Mouse (Mus musculus) erythroblast, adult 5-6 weeks (primary cell): Measurements from ENCODE around the gene Cadps. TPM values are rescaled to one million over a fixed set of nuclear protein-coding genes. Genes with fewer than 3 reads are reported as not detected.

Source experiments
- ATAC-seq: replicated peaks from 2 replicates; pipeline ENCODE4 v1.8.0; 2016; ENCODE audit warnings: moderate number of reproducible peaks, mild to moderate bottlenecking, moderate TSS enrichment, inconsistent platforms; ENCODE audit not compliant: poor library complexity, low FRiP score, severe bottlenecking
- total RNA-seq, 2 experiments: library from RNA; stranded (forward) in 1 of 2; stranded (reverse) in 1 of 2; fragments of 150-400 nt in 1 of 2; fragments of 200-764, 138-1000 nt in 1 of 2; gene quantifications; 2 replicates each; pipeline versions ENCODE4 v1.2.3 to v1.2.4; 2015 to 2017; ENCODE audit warnings: low replicate concordance in 2 of 2

Gene Cadps
- total RNA-seq, 2 experiments from 2014 or later = not detected

DNA sequence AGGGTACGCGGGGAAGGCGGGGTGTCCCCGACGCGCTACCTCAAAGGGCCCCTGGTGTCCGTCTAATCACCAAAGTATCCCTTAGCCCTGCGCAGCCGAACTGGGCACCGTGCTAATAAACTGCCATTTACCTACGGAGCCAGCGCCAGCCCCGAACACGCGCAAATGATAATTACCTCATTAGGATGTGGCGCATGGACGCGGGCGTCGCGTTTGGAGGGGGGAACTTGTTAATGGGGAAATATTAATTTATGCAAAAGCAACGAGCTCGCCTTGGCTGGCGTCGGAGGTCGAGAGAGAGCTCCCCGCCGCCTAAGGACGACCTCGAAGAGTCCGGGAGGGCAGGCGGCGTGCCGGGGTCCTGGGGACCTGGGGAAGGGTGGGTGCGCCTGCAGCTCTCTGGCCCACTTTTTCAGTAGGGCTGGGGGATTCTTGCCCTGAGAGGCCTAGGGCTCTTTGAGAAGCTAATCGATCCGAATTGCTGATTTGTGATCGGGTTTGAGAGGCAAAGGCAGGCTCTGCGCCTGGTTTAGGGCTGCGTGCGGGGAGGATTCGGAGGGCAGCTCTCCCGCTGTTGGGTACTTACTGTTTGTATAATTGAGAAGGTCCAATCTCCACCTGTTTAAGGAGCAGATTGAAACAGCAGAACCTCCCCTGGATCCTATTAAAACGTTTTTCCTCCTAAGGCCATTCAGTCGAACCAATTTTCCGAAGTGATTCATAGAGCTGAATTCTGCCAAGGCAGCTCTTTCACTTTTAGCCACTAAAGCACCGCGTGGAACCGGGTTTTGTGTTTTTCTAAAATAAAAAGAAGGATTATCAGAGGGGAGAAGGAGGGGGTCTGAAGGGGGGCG lies 476.6 kb downstream of the Cadps start:
- no peak for ATAC-seq

DNA sequence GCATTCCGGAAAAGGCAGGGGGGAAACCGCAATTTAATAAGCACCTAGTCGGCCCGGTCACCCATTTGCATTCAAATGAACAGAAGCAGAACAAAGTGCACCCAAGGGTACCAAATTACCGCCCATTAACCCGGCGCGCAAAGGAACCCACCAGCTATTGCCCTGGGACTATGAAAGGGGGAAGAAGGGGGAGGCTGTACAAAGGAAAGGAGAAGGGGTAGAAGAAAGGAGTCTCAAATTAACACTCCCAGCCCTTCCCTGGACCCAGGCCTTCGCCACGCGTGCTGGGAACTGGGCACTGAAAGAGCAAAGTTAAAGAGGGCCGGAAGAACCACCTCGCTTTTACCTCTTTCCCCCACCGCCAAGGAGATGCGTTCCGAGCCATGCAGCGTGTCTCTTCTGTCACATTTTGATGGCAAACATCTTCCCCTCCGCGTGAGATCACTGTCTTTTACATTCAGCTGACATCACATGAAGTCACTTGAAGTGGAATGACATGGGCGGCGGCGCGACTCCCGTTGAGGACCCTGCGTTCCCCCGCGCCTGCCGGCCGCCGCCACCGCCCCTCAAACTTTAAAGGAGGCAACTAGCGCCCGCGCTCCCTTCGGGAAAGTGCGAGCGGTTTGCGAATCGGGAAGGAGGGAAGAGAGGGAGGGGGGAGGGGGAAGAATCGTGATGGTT lies 477.5 kb downstream of the Cadps start:
- ATAC-seq = no peak

DNA sequence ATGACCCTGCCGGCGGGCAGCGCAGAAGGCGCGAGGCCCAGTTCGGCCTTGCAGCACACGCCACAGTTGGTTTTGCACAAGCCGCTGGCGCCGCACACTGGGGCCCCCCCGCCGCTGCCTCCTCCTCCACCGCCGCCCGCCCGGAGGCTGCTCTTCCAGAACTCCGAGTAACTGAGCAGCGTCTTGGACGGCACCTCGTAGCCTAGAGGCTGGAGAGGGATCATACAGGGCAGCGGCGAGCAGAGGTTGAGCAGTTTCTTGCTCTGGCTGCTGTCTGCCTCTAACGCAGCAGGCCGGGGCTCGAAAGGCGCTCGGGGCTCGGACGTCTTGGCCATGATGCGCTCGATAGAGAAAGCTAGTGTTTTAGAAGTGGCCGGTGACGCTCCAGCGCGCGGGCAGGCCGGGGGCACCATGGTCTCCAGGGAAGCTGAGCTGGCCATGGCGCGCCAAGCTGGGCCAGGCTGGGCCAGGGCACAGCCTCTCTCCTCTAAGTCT lies 478.1 kb downstream of the Cadps start:
- ATAC-seq = no peak

DNA sequence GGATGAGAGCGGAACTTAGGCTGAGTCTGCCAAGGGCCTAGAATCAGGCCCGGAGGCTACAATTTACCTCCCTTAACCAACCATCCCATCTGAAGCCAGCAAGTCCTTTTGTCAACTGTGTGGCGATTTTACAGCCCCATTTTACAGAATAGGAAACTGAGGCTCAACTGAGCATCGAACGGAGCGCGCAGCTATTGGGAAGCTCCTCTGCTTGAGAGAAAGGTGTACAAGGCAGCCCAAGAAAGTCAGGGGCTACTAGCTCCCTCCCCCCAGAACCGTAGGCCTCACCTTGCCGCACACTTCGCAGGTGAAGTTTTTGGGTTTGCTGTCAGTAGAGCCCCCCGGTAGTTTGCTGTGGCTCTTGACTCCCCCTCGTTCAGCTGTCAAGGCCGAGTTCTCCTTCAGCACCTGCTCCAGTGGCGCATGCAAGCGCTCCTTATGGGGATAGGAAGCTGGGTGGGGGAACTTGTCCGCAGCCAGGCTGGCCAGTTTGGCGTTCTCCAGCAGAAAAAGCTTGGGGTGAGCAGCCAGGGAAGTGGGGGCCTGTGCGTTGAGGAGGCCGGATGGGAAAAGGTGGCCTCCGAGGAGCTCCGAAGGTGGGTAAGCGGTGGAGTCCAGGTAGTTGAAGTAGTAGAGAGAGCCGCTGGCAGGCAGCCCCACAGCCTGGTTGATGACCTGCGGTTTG lies 478.7 kb downstream of the Cadps start:
- no peak for ATAC-seq

DNA sequence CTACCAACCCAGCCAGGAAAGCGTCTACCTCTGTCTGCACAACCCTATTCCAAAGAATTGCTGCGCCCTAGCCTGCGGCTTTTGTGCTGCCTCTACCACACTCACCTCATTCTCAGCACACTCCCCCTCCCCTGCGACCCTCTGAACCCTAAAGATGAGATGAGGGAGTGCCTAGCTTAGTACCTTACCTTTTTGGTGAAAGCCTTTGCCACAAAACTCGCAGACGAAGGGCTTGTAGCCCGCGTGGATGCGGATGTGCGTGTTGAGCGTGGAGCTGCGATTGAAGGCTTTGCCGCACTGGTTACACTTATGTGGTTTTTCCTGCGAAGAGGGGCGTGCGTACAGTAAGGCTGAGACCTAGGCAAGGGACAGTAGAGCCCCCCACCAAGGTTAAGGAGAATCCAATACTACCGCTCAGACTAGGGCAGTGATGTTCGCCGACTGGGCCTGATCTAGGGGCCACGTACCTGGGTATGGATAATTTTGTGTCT lies 479.4 kb downstream of the Cadps start:
- ATAC-seq = no peak

DNA sequence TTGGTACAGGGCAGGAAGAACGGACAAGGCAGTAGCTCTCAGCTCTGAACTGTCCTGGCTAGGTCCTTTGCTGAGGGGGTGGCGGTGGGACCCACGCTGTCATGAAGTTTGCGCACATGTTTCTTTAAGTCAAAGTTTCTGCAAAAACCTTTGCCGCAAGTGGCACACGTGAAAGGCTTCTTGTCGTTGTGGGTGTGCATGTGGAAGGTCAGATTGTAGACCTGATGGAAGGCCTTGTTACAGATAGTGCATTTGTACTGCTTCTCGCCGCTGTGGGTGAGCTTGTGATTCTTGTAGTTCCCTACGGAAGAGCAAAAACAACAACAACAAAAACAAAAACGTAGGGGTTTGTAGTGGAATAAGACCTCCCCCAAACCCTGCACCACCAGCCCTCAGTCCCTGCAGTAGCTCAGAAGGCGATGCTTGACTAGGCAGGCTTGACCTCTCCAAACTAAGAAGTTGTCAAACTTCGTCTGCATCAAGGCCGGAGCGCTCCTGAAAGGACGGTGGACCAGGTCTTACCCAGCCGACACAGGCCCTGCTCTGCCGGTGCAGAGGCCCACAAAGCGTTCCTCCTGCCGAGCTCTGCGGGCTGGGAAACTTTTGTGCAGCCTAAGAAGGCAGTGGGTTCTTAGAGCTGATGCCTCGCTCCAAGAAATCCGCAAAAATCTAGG lies 480.3 kb downstream of the Cadps start:
- ATAC-seq = no peak

DNA sequence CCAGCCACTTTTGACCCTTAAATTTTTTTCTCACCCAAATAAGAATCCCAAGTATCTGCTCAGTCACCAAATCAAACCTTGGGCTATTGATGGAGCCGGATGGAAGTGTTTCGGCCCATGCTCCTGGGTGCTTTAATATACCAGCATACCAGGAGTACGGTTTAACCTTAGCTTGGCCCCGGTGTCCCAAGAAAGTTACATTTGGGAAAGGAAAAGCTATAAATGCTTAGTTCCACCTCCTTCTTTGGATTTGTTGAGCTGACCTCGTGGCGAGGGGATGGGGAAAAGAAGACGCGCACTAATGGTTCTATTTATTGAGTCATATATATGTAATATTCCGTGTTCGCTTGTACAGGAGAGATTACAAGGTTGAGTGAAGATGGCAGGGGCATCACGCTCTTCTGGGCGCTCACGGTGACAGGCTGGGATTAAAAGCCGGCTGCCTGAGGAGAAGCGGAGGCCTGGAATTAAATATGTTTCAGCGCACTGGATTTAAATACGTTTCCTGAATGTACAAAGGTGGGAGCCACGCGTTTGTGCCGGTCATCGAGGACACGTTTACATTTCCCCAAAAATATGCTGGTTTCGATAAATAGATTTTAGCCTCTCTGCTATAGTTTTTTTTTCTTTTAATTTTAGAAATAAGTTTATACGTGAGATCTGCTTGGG lies 481.0 kb downstream of the Cadps start:
- ATAC-seq = no peak

DNA sequence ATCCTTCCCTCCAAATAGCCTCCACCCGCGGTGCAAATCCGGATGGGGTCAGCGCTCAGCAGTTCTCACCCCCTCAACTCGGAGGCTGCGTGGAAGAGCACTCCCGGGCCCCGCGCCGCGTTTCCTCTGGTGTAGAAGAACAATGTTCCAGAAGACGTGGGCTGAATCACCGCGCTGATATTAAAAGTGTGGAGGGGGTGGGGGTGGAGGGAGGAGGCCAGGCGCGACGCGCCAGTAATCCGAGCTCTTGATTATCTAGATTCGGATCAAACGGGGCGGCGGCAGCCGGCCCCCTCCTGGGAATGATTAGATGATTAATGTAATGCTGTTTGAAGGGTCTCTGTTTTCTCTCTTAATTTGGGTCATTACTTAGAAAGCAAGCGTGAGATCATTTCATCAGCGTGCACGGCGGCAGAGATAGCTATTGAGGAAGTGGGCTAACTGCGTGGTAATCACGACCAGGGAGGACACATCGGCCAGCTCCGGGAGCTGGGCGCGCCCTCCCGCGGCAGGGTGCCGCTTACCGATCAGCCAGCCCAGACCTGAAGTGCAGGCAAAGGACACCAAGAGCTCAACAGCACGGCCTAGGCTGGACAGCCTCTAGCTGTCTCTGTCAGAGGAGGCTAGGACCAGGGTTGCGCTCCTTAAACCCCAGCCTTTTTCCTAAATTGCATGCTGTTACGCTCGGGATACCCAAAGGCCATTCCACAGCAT lies 481.6 kb downstream of the Cadps start:
- no peak for ATAC-seq

DNA sequence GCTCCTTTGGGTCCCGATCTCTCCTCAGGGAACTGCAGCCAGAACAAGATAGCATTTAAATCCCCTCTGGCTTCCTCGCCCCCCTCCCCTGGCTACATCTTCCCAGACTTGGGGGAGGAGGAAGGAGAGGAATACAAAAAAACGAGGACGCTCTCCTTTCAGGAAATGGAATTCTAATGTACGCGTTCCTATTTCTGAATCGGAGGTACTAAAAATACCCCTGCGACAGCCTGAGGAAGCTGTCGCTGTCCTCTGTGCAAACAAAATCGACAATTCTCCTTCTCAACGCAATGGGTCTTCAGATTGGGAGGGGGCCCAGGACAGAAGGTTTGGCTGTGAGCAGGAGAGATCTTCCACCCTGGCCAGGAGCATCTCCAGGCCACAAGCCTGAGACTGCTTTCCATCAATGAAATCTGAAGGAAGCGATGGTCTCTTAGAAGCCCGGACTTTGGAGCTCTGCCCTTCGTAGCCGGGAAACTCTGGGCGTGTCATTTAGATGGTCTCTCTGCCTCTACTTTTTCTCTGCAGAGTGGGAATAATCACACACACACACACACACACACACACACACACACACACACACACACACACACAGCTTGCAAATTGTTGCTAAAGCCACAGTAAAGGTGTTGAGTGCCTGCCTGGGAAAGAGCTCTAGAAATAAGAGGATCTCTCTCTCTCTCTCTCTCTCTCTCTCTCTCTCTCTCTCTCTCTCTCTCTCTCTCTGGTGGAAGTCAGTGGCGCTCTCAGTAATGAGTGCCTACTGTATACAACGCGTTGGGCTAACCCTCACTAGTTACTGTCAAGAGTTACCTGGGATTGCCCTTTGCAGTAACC lies 482.4 kb downstream of the Cadps start:
- ATAC-seq = no peak

DNA sequence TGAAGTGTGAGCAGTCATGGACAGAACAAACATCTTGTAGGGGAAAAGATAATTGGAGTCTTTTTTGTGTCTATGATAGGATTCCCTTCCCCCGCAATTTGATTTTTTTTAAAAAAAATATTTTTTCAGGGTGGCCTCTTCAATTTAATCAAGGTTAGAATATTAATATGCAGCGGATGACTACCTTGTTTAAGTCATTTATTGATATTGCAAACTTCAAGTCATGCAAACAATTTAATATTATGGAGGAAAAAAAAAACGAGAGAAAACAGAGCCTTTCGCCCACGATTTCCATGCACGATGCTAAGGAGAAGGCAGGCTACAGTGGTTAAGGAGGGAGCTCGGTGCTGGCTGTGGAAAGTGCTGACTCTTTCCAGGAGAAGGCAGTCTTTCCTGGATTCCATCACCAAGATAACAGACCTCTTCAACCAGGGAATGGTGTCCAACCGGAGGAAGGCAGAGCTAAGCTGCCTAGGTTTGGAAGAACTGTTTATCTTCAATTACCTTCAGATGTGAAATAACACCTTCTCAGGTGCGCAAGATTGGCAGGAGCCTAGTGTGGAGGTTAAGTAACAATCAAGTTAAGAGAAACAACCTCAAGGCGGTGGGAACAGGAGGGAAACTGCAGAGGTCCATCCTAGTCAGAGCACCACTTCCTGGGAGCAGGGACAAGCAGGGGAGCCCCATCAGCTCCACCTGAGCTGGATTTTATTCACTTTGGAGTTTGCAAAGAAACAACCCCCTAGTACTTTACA lies 483.9 kb downstream of the Cadps start:
- ATAC-seq = no peak

DNA sequence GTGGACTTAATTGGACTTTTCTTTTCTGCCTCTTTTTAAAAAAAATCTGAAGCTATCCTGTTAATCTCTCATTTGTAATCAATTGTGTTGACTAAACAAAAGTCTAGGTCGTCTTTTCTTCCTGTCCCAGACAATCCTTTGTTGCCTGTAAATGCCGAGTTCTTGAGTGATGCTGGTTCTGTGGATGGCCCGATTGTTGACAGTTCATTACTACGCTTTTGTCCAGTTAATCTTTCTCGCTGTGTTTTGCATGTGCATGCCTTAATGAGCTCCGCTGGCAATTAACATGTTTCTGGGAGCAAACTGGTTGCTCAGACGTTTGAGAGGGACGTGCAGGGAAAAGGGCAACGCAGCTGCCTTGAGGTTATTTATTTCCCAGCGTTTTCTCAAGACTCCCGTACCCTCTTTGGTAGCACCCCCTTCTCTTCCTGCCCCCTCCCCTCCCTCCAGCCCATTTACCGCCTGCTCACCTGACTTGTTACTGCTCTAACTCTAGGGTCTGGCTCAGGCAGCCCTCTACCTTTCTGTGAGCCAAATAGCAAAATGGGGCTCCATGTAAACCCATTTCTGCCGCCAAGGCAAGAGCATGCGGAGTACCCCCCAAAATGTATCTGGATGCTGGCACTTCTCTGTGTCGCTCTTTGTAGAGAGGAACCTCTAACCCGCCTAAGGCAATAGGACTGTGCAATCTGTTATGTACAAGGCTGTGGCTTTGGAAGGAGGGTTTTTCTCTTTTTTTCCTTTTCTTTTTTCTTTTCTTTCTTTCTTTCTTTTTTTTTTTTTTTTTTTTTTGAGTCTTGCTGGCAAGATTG lies 484.7 kb downstream of the Cadps start:
- ATAC-seq = no peak

DNA sequence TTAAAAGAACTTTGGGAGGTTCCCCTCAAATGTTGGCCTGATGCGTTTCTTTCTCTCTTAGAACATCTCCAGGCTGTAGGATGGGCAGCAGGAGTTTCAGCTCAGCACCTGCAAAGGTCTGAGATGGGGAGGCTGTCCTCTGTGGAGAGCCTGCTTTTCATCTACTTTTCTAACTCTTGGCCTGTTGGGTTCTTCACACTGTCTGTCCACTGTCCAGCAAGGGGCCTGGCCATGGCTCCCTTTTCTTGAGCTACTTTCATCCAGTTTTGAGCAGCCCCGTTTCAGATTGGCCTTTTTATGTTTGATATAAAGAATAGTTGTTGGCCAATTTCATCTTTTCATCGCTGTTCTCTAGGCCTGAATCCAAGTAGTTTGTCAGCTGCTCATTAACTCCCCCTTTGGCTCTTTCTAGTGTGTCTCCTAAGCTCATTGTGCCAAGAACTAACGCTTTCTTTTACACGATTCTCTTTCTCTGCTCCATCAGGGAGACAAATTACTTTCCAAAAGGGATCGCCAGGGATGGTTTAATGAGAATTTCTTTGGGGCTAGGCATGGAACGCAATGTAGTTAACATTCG lies 485.4 kb downstream of the Cadps start:
- ATAC-seq = no peak

DNA sequence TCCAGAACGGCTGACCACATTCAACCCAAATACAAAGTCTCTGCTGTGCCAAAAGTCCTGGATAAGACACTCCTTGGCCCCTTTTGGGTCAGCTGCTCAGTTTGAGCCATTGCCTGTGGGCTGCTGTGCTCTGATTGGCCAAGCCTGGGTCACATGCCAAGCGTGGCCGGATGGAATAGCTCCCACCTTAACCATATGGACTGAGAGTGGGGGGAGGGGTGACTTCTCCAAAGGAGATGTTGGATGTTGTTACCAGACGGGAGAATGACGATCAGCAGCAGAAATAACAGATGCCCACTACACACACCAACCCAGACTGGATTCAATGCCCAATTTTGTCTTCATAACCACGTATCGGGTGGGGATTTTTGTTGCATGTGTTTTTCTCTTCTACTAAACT lies 488.0 kb downstream of the Cadps start:
- ATAC-seq = no peak

DNA sequence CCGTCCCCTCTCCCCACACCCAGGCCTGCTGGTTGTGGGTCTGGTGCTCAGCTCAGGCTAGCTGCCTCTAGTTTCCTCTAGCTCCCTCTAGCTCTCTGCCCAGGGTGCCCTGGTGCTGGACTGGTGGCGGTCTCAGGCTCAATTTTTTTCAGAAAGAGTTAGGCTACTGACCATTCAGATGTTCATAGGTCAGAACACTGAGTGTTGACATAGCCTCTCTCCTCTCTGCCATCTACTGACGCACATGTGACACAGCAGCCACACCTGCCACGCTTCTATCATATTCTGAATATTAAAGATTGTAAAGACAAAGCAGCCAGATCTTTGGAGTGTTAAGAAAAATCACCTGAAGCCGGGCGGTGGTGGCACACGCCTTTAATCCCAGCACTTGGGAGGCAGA lies 489.3 kb downstream of the Cadps start:
- ATAC-seq = no peak
